Mouse (Mus musculus) ovary, adult 10 weeks (tissue): ENCODE data around the gene Gm29094. TPM values are rescaled to one million over a fixed set of nuclear protein-coding genes. Genes with fewer than 3 reads are reported as not detected.

Source experiments
- polyA plus RNA-seq: library from polyadenylated mRNA; stranded (reverse); fragments of 350-450 nt; fragmentation: Illumina TruSeq; extraction: RNeasy Lipid Tissue Mini Kit (QIAGEN cat#74804); gene quantifications from one replicate; pipeline ENCODE4 v1.2.3, GENCODE M21; 2014

Gene Gm29094
- 6.2 TPM for polyA plus RNA-seq

GRCm38 (mm10) chr9:89198969-89199416, at the start of gene Gm29094, which contains the start of gene Bcl2a1b:
TSS of gene Gm29094 (plus strand) at chr9:89199379.
TSS of gene Bcl2a1b (plus strand) at chr9:89199209.

GRCm38 (mm10) chr9:89210353-89211064, 11.3 kb downstream of the Gm29094 start, which contains the start of gene Mthfs:
TSS of gene Mthfs (plus strand) at chr9:89210676.

Other genes with a start within 250 kb of the Gm29094 start
- 5.2 TPM for gene Bcl2a1a, start 242.5 kb upstream of the Gm29094 start, polyA plus RNA-seq
- gene Trim43b, start 106.5 kb upstream of the Gm29094 start, polyA plus RNA-seq, result not detected
- gene Bcl2a1b, start 170 bp upstream of the Gm29094 start, polyA plus RNA-seq, result 27.9 TPM
- 23.9 TPM for gene Mthfs, start 11.3 kb downstream of the Gm29094 start, polyA plus RNA-seq